ENCODE assay signal across 12 mouse cellular contexts in the genomic region with DNA sequence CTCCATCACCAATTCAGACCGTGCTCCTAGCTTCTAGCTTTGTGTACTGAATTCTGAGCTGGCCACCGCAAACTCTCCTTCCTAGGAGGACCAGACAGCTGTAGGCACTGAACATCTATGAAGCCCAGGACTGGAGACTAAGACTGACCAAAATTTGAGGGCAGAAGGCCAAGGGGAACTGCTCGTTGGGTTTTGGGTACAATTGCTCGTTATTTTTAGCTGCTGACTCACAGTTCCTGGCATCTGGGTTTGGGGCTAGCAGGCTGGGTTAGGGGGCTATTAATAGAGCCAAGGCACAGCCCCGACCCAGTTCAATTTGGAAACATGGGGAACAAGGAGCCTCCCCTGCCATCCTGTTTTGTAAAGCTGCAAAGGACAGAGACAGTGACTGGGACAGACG. TPM values are rescaled to one million over a fixed set of nuclear protein-coding genes. Genes with fewer than 3 reads are reported as not detected.
DNase-seq lines count a peak whose midpoint lies in the region; ATAC-seq lines count a peak whose summit lies in the region.
"Had no signal": no experiment of that assay in that cellular context is flagged by ENCODE, and none has a peak within 500 bp of the region (broad histone marks: within the 10 kb centered on the region; RNA-seq: fewer than 3 reads in every experiment).

No protein-coding gene starts in this region.

- WGBS in forebrain, embryonic 12.5 days = 64% methylated on average over 6 of the region's 6 CpGs
- 74% methylated on average over 6 of the region's 6 CpGs for WGBS in midbrain, embryonic 14.5 days

- peak; percentile 9 to 56 for DNase-seq in adrenal gland, adult (ENCODE audit: inconsistent age in 2 of 2, low spot score in 1 of 2)
- no peak for DNase-seq in adrenal gland, postnatal 10 days
- peak; percentile 33 to 43 for DNase-seq in right cerebral cortex, postnatal 10 days (ENCODE audit: low spot score in 2 of 2)
- DNase-seq in right cerebral cortex, postnatal 4 days = no peak
- peak; percentile 22 to 38 for DNase-seq in heart, postnatal 36 days
- no peak for DNase-seq in midbrain, embryonic 14.5 days
- DNase-seq in cerebellum, adult 8-10 months = no peak
- DNase-seq: kidney, postnatal 4 days had no signal

- no peak overlapping the region for H3K4me2 ChIP-seq in forebrain, embryonic 12.5 days
- H3K4me2 ChIP-seq in midbrain, embryonic 14.5 days (ENCODE audit: low read length) = no peak overlapping the region
- H3K4me2 ChIP-seq: limb, embryonic 15.5 days had no signal

- H3K4me3 ChIP-seq in forebrain, embryonic 12.5 days (replicated peaks) = no peak overlapping the region
- no peak overlapping the region for H3K4me3 ChIP-seq in midbrain, embryonic 14.5 days (replicated peaks; ENCODE audit: low read depth, low read length)
- H3K4me3 ChIP-seq: limb, embryonic 15.5 days; midbrain, embryonic 10.5 days; neural tube, embryonic 13.5 days had no signal

- no peaks in the 10 kb centered on the region for H3K9me3 ChIP-seq in forebrain, embryonic 12.5 days
- H3K9me3 ChIP-seq in midbrain, embryonic 14.5 days (ENCODE audit: control insufficient read depth, low read length) = no peaks in the 10 kb centered on the region
- H3K9me3 ChIP-seq: limb, embryonic 15.5 days; midbrain, embryonic 10.5 days had no signal

- ATAC-seq in forebrain, embryonic 12.5 days (ENCODE audit: low FRiP score) = no peak
- ATAC-seq in midbrain, embryonic 14.5 days (ENCODE audit: low FRiP score, low TSS enrichment) = no peak

- no peak overlapping the region for H3K9ac ChIP-seq in forebrain, embryonic 12.5 days
- H3K9ac ChIP-seq in midbrain, embryonic 14.5 days (replicated peaks; ENCODE audit: low read length) = no peak overlapping the region
- H3K9ac ChIP-seq: limb, embryonic 15.5 days; neural tube, embryonic 13.5 days had no signal

- peaks cover 4% of the 10 kb centered on the region for H3K4me1 ChIP-seq in forebrain, embryonic 12.5 days
- no peaks in the 10 kb centered on the region for H3K4me1 ChIP-seq in midbrain, embryonic 14.5 days (ENCODE audit: control insufficient read depth, insufficient read depth, low read length)
- H3K4me1 ChIP-seq: limb, embryonic 15.5 days; neural tube, embryonic 13.5 days had no signal

- H3K27ac ChIP-seq in forebrain, embryonic 12.5 days = no peak overlapping the region
- no peak overlapping the region for H3K27ac ChIP-seq in midbrain, embryonic 14.5 days (replicated peaks; ENCODE audit: low read depth, low read length)
- H3K27ac ChIP-seq: limb, embryonic 15.5 days; midbrain, embryonic 10.5 days; neural tube, embryonic 13.5 days had no signal

- intact Hi-C loops in heart, postnatal 36 days (cut with DNase I) = no loop called here

- peaks cover 17% of the 10 kb centered on the region; the same call in 1 of the 2 replicates for H3K27me3 ChIP-seq in forebrain, embryonic 12.5 days
- H3K27me3 ChIP-seq in midbrain, embryonic 14.5 days (ENCODE audit: control insufficient read depth, insufficient read depth, low read length) = no peaks in the 10 kb centered on the region

- H3K36me3 ChIP-seq in forebrain, embryonic 12.5 days (replicated peaks) = no peaks in the 10 kb centered on the region
- no peaks in the 10 kb centered on the region for H3K36me3 ChIP-seq in midbrain, embryonic 14.5 days (ENCODE audit: control insufficient read depth, insufficient read depth, low read length)
- H3K36me3 ChIP-seq: limb, embryonic 15.5 days; midbrain, embryonic 10.5 days; neural tube, embryonic 13.5 days had no signal

RNA-seq across cellular contexts. Expression of a gene that starts 11.1 kb away (rescaled TPM):
- total RNA-seq in adrenal gland, postnatal 10 days (2021) = 1 to 10 TPM in 1 of 2 experiments, under 1 TPM in 1; 0.69 to 1.2 TPM
- total RNA-seq in heart, postnatal 36 days (2021) = not detected
- 8.8 and 9.5 TPM in 2 replicates for polyA plus RNA-seq in forebrain, embryonic 12.5 days (2016; fragmentation: Nextera tagmentation; extraction: Ambion mirVana)
- polyA plus RNA-seq in midbrain, embryonic 14.5 days (2014; fragmentation: Nextera tagmentation; extraction: Ambion mirVana) = 31.0 and 31.1 TPM in 2 replicates

RNA-seq across cellular contexts. Expression of a gene that starts 26.7 kb away (rescaled TPM):
- 10 to 100 TPM; 20.2 to 29.0 TPM for total RNA-seq in adrenal gland, postnatal 10 days (2021)
- total RNA-seq in heart, postnatal 36 days (2021) = 1 to 10 TPM; 3.0 to 3.4 TPM
- 19.0 and 24.5 TPM in 2 replicates for polyA plus RNA-seq in forebrain, embryonic 12.5 days (2016; fragmentation: Nextera tagmentation; extraction: Ambion mirVana)
- 13.0 and 14.8 TPM in 2 replicates for polyA plus RNA-seq in midbrain, embryonic 14.5 days (2014; fragmentation: Nextera tagmentation; extraction: Ambion mirVana)

Comparison
In these comparisons a context has a peak if more than half of its experiments do, and no peak if none do; other contexts are left out.
1. DNase-seq: peak in adrenal gland, adult (2 of 2), right cerebral cortex, postnatal 10 days (2 of 2) and heart, postnatal 36 days (2 of 2); none in adrenal gland, postnatal 10 days (single experiment), right cerebral cortex, postnatal 4 days (single experiment), midbrain, embryonic 14.5 days (single experiment) and cerebellum, adult 8-10 months (single experiment).
2. RNA of a gene that starts 26.7 kb away (total RNA-seq): 20.2 to 29.0 TPM in adrenal gland, postnatal 10 days; 3.0 to 3.4 TPM in heart, postnatal 36 days; every median in the first group is over 4 times any median in the second.